Mouse (Mus musculus) right cerebral cortex, postnatal 14 days (tissue): ENCODE measurements around the gene Ctla2b.
"Not testable (repeated sequence)": the region's sequence is repeated elsewhere in the genome, so short reads cannot be mapped to it uniquely, and the experiment has no call there.

Experiments
- DNase-seq: peaks from one replicate; pipeline ENCODE4 v3.0.0; 2022

Ctla2b gene

DNA sequence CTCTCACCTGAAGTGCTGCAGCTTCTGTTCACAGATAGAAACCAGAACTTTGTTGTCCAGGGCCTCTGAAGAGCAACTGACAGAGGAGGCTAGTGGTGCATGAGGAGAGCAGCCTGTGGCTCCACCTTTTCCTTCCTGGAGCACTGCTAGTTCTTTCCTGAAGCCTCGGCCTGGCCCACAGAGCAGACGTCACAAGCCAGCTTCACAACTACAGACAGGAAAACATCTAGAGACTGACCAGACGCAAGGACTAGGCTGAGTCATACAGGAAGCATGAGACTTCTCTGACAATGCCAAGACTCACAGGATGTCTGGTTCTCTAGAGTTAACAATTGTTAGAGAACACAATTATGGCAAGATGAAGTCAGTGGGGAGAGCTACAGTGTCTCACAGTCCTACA is at the start of gene Ctla2b:
Gene Ctla2b (minus strand): TSS at position 120 of the 400 bp plus-strand sequence.
- DNase-seq = no peak

DNA sequence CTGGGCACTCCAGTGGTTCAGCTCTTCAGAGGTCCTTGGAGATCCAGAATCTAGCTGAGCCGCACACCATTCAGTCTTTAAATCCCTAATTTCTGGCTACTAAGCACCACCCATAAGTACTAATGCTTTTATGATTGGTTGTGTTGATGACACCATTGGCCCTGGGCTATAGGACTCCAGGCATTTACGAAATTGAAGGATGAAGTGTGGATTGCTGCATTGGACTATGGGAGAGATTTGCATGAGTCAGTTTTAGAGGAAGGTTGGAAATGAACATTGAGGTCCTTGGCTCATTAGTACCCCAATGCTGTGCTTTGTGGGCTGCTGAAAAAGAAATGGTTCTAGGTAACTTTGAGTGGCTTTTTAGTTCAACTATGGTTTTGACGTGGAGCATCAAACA is 44.6 kb upstream of the Ctla2b start, which contains the start of gene Tpbpa:
Gene Tpbpa (minus strand): TSS at position 101 of the 400 bp plus-strand sequence.
- not testable (repeated sequence) for DNase-seq

DNA sequence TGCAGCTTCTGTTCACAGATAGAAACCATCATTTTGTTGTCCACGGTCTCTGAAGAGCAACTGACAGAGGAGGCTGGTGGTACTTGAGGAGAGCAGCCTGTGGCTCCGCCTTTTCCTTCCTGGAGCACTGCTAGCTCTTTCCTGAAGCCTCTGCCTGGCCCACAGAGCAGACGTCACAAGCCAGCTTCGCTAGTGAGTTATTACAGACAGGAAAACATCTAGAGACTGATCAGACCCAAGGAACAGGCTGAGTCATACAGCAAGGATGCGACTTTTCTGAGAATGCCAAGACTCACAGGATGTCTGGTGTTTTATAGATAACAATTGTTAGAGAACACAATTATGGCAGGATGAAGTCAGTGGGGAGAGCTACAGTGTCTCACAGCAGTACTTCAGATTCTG is 39.3 kb upstream of the Ctla2b start, which contains the start of the genes Gm49391 and Ctla2a:
Gene Gm49391 (minus strand): TSS at position 72 of the 402 bp plus-strand sequence.
Gene Ctla2a (minus strand): TSS at position 126 of the 402 bp plus-strand sequence.
- DNase-seq = no peak

DNA sequence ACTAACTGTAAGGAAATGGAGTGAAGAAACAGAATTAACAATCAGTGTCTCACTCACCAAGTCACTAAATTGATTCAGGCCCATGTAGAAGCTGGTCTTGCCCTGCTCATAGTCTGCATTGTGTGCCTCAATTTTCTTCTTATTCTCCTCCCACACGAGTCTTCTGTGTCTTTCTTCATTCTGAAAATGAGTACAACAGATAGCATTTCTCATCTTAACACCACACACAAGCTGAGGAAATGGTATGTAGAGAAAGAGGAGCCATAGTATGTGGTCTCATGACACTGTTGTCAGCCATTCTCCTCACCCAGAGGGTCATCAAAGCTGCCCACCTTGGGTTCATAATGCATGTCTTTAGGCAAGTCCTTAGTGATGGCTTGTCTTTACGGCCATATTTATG is 38.2 kb upstream of the Ctla2b start, which contains the start of gene Gm49393:
Gene Gm49393 (minus strand): TSS at position 101 of the 400 bp plus-strand sequence.
- DNase-seq = not testable (repeated sequence)

DNA sequence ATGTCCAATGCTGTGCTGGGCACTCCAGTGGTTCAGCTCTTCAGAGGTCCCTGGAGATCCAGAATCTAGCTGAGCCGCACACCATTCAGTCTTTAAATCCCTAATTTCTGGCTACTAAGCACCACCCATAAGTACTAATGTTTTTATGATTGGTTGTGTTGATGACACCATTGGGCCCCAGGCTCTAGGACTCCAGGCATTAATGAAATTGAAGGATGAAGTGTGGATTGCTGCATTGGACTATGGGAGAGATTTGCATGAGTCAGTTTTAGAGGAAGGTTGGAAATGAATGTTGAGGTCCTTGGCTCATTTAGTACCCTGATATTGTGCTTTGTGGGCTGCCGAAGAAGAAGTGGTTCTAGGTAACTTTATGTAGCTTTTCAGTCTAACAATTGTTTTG is 7.5 kb upstream of the Ctla2b start, which contains the start of gene Tpbpb:
Gene Tpbpb (minus strand): TSS at position 101 of the 400 bp plus-strand sequence.
- not testable (repeated sequence) for DNase-seq

DNA sequence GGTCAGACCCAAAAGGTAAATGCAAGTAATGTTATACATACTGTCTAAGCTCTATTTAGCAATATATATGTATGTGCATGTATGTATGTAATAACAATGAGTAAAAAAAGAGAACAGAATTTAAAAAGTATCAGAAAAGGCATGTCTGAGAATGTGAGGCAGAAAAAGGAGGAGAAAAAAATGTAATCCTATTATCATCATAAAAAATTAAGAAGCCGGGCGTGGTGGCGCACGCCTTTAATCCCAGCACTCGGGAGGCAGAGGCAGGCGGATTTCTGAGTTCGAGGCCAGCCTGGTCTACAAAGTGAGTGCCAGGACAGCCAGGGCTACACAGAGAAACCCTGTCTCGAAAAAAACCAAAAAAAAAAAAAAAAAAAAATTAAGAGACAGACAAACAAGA is 453 bp downstream of the Ctla2b start, which contains the start of gene Gm49392:
Gene Gm49392 (minus strand): TSS at position 101 of the 400 bp plus-strand sequence.
- DNase-seq = not testable (repeated sequence)

DNA sequence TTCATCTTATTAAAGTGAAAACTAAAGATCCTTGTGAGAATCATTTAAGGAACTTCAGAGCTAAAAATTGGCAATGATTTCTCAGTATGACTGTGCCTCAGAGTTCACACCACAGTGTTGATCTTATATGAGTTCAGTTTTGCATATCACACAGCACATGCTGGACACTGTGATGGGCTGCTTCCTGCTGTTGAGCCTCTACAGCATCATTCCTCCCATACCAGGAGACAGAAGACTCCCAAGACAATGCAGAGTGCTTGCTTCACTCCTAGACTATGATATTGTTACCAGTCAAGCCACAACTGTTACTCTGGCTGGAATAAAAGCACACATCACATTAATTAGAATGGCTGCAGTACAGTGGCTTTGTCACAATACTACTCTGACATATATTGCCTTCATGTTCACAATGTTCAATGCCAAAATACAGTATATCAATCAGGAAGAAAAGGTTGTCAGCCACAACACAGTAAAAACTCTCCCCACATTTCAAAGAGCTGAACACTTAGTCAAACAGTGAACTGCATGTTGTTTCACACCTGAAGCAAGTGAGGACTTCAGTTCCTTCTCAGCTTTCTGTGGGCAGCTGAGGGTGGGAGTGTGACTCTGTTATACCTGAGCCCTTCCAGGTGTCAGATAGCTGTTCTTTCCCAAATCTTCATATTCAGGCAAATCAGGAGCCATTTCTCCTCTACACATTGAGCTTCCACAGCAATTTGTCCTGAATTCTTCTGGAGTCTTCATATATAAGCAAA is 1.7 kb downstream of the Ctla2b start:
- no peak for DNase-seq

DNA sequence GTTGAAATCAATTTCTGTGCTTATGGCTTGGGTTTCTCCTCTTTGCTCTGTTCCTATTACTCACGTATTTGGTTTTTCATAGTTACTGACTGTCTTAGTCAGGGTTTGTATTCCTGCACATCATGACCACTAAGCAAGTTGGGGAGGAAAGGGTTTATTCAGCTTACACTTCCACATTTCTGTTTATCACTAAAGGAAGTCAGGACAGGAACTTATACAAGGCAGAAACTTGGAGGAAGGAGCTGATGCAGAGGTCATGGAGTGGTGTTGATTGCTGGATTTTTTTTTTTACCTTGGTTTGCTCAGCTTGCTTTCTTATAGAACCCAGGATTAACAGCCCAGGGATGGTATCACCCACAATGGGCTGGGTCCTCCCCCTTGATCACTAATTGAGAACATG is 4.9 kb downstream of the Ctla2b start:
- DNase-seq = no peak

DNA sequence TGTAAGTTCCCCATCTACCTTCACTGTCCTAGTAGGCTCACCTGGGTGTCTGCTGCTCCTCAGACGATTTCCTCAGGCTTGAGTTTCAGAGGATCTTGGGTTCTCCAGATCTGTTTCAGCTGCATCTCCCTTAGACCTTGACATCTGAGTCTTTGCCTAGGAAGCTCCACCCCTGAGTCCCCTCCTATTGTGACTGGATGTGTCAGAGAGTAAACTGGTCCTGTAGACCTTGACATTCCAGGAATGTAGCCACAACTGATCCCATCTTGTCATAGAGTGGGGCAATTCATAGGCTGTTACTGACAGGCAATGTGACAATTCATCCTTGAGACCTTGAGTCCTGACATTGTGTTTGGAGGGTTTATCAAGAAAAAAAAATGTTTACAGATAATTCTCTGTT is 33.0 kb downstream of the Ctla2b start, which contains the start of gene 4930486L24Rik:
Gene 4930486L24Rik (minus strand): TSS at position 195 of the 400 bp plus-strand sequence.
- DNase-seq = no peak

DNA sequence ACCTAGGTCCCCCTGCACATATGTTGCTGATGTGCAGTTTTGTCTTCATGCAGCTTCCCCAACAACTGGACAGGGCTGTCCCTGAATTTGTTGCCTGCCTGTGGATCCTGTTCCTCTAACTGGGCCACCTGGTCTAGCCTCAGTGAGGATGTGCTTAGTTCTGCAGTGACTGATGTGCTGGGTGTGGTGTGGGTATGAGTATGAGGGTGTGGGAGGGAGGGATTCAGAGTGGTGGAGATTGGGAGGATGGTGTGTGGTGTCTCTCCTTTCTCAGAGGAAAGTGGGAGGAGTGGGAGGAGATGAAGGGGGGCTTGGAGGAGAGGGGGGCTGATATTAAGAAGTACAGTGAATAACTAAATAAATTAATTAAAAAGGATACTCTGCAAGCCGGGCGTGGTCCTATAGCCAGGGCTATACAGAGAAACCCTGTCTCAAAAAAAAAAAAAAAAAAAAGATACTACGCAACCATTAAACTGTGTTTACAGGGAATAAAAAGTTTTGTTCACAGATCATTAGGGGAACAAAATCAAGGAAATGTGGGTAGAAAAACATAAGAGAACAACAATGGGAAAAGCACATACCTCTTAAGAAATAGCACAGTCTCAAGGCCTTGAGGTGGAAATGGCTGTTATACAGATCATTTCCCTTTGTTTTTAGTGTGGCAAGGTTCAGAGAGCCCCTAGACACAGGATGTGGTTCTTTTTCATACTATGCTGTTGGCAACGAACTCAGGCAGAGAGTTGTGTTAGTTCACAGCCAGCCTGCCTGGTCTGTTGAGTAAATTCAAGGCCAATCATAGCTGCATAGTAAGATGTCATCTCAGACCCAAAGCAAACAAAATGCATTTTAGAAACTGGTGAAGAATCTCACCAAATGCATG is 48.8 kb downstream of the Ctla2b start:
- no peak for DNase-seq
